Mouse (Mus musculus) ES-Bruce4 (cell line): ENCODE data around the gene Fam171a1.

Source experiments
- CTCF ChIP-seq: IDR thresholded peaks from one replicate; pipeline ENCODE4 v1.8.1; 2011; ENCODE audit warnings: low read depth, low read length
- EP300 ChIP-seq: IDR thresholded peaks from 2 replicates; pipeline ENCODE4 v1.6.1; 2011; ENCODE audit warnings: low read depth, low read length; ENCODE audit not compliant: insufficient read depth
- POLR2A ChIP-seq: IDR thresholded peaks from one replicate; pipeline ENCODE4 v1.8.1; 2011; ENCODE audit warnings: low read length; ENCODE audit not compliant: insufficient read depth

- TF ChIP-seq POLR2A (no peak), CTCF (no peak), EP300 (no peak)
Measured at GRCm38 (mm10) chr2:3096101-3096500, 17.9 kb upstream of the Fam171a1 start.
